Mouse (Mus musculus) lung, embryonic 16.5 days (tissue): ENCODE data around the gene Hist1h2bf. TPM values are rescaled to one million over a fixed set of nuclear protein-coding genes. Genes with fewer than 3 reads are reported as not detected.
"Not testable (repeated sequence)": the region's sequence is repeated elsewhere in the genome, so short reads cannot be mapped to it uniquely, and the experiment has no call there.

Experiments used
- ATAC-seq: fragments of 200-750 bp; cut with Nextera tagmentation; 2 replicates; pipeline ENCODE4 v1.8.0; 2017; ENCODE audit warnings: low read depth, mild to moderate bottlenecking, moderate library complexity
- H3K27ac ChIP-seq: fragments of 300-500 bp; sonication (generic); 2 replicates; pipeline ENCODE4 v1.5.1; 2014; ENCODE audit warnings: mild to moderate bottlenecking, control low read depth, low read length
- H3K27me3 ChIP-seq: fragments of 300-500 bp; sonication (generic); 2 replicates; pipeline ENCODE4 v1.6.1; 2014; ENCODE audit warnings: low read depth, low read length, mixed read lengths; ENCODE audit not compliant: control insufficient read depth, insufficient read depth
- H3K36me3 ChIP-seq: fragments of 300-500 bp; sonication (generic); 2 replicates; pipeline ENCODE4 v1.6.1; 2014; ENCODE audit warnings: low read length; ENCODE audit not compliant: control insufficient read depth, insufficient read depth
- H3K4me1 ChIP-seq: fragments of 300-500 bp; sonication (generic); replicated peaks from 2 replicates; pipeline ENCODE4 v1.6.1; 2014; ENCODE audit warnings: low read length, mixed read lengths; ENCODE audit not compliant: control insufficient read depth, insufficient read depth
- H3K4me2 ChIP-seq: fragments of 300-500 bp; sonication (generic); 2 replicates; pipeline ENCODE4 v1.6.1; 2014; ENCODE audit warnings: low read depth, low read length, control low read depth
- H3K4me3 ChIP-seq: fragments of 300-500 bp; sonication (generic); 2 replicates; pipeline ENCODE4 v1.5.1; 2014; ENCODE audit warnings: mild to moderate bottlenecking, low read length, control low read depth
- H3K9ac ChIP-seq: fragments of 300-500 bp; sonication (generic); 2 replicates; pipeline ENCODE4 v1.6.1; 2014; ENCODE audit warnings: low read length, control low read depth
- H3K9me3 ChIP-seq: fragments of 300-500 bp; sonication (generic); 2 replicates; pipeline ENCODE4 v1.6.1; 2016; ENCODE audit warnings: low read length; ENCODE audit not compliant: control insufficient read depth
- WGBS: fragments of 180-500 bp; shearing (Covaris S2); extraction: QIAGEN DNeasy Blood & Tissue Kit; methylation state at CpG from one replicate; pipeline ENCODE4 v1.1.7; 2014; 5-methylcytosine and 5-hydroxymethylcytosine counted together
- polyA plus RNA-seq: library from polyadenylated mRNA; unstranded; fragments of >200 nt; fragmentation: Nextera tagmentation; extraction: Ambion mirVana; gene quantifications from 2 replicates; pipeline ENCODE4 v1.2.1, GENCODE M21; 2015

The Hist1h2bf gene
- polyA plus RNA-seq, 1 experiment from 2014 or later = 4.8 TPM

- WGBS = 6% methylated on average over 6 of the region's 6 CpGs
Measured at GRCm38 (mm10) chr13:23582219-23583056, 8.4 kb upstream of the Hist1h2bf start.

GRCm38 (mm10) chr13:23581408-23582218 is 7.6 kb upstream of the Hist1h2bf start, which contains the start of gene Hist1h4d:
Gene Hist1h4d (plus strand): TSS chr13:23581598.
- Histone ChIP-seq H3K4me1 (peaks cover 29% of the 10 kb centered on the region), H3K27ac (peak within 1 kb of the TSS; percentile 94), H3K9me3 (no peaks in the 10 kb centered on the region), H3K27me3 (no peaks in the 10 kb centered on the region), H3K4me3 (peak within 1 kb of the TSS; percentile 65), H3K36me3 (no peaks in the 10 kb centered on the region), H3K4me2 (peak within 1 kb of the TSS; percentile 86), H3K9ac (peak within 1 kb of the TSS; percentile 77)
- under 1% methylated on average over 41 of the region's 43 CpGs for WGBS
- ATAC-seq = peak; percentile 89

More at GRCm38 (mm10) chr13:23582219-23583056, 8.4 kb upstream of the Hist1h2bf start:
- Histone ChIP-seq H3K27me3 (no peaks in the 10 kb centered on the region), H3K36me3 (no peaks in the 10 kb centered on the region), H3K4me1 (peaks cover 26% of the 10 kb centered on the region), H3K9me3 (no peaks in the 10 kb centered on the region), H3K4me2 (peak overlapping the region; percentile 86), H3K27ac (peak overlapping the region; percentile 94), H3K4me3 (peak overlapping the region; percentile 65), H3K9ac (peak overlapping the region; percentile 77)
- ATAC-seq = no peak

- no peak overlapping the region for H3K27ac ChIP-seq
- no peak overlapping the region for H3K4me3 ChIP-seq
- peaks cover 17% of the 10 kb centered on the region for H3K4me1 ChIP-seq
- H3K27me3 ChIP-seq = no peaks in the 10 kb centered on the region
- H3K36me3 ChIP-seq = no peaks in the 10 kb centered on the region
- H3K9ac ChIP-seq = no peak overlapping the region
- no peak for ATAC-seq
- H3K4me2 ChIP-seq = no peak overlapping the region; the same call in 1 of the 2 replicates
- H3K9me3 ChIP-seq = no peaks in the 10 kb centered on the region
- WGBS = 79% methylated on average over 1 of the region's 1 CpGs
Measured at GRCm38 (mm10) chr13:23577835-23578234, 3.8 kb upstream of the Hist1h2bf start.

GRCm38 (mm10) chr13:23576906-23577639 is 3.1 kb upstream of the Hist1h2bf start:
- peaks cover 13% of the 10 kb centered on the region for H3K4me1 ChIP-seq
- H3K27ac ChIP-seq = peak overlapping the region; percentile 80
- no peaks in the 10 kb centered on the region for H3K36me3 ChIP-seq
- peak overlapping the region; percentile 58 for H3K4me3 ChIP-seq
- H3K9me3 ChIP-seq = no peaks in the 10 kb centered on the region
- H3K9ac ChIP-seq = peak overlapping the region; percentile 75
- 18% methylated on average over 6 of the region's 6 CpGs for WGBS
- H3K27me3 ChIP-seq = no peaks in the 10 kb centered on the region
- H3K4me2 ChIP-seq = peak overlapping the region; percentile 72
- no peak for ATAC-seq

GRCm38 (mm10) chr13:23576351-23576881 is 2.4 kb upstream of the Hist1h2bf start:
- H3K9ac ChIP-seq = peak overlapping the region; percentile 75
- peak overlapping the region; percentile 58 for H3K4me3 ChIP-seq
- H3K9me3 ChIP-seq = no peaks in the 10 kb centered on the region
- H3K27me3 ChIP-seq = no peaks in the 10 kb centered on the region
- H3K4me2 ChIP-seq = peak overlapping the region; percentile 72
- no peaks in the 10 kb centered on the region for H3K36me3 ChIP-seq
- H3K4me1 ChIP-seq = peaks cover 10% of the 10 kb centered on the region
- WGBS = 3% methylated on average over 7 of the region's 7 CpGs
- no peak for ATAC-seq
- peak overlapping the region; percentile 80 for H3K27ac ChIP-seq

- 1% methylated on average over 8 of the region's 40 CpGs for WGBS
- Histone ChIP-seq H3K9ac (peak overlapping the region; percentile 75), H3K4me2 (peak overlapping the region; percentile 72), H3K4me3 (peak overlapping the region; percentile 58), H3K27ac (peak overlapping the region; percentile 80)
- ATAC-seq, H3K4me1 ChIP-seq, H3K27me3 ChIP-seq, H3K9me3 ChIP-seq, H3K36me3 ChIP-seq: not testable (repeated sequence)
Measured at GRCm38 (mm10) chr13:23575864-23576313, 1.9 kb upstream of the Hist1h2bf start.

- H3K9ac ChIP-seq = peak within 1 kb of the TSS; percentile 75
- H3K27ac ChIP-seq = peak within 1 kb of the TSS; percentile 91
- no peaks in the 10 kb centered on the region for H3K9me3 ChIP-seq
- H3K4me1 ChIP-seq = peaks cover 6% of the 10 kb centered on the region; the same call in 1 of the 2 replicates
- peak within 1 kb of the TSS; percentile 58 for H3K4me3 ChIP-seq
- peak; percentile 55 for ATAC-seq
- H3K4me2 ChIP-seq = peak within 1 kb of the TSS; percentile 72
- no peaks in the 10 kb centered on the region for H3K36me3 ChIP-seq
- no peaks in the 10 kb centered on the region for H3K27me3 ChIP-seq
- under 1% methylated on average over 18 of the region's 18 CpGs for WGBS
Measured at GRCm38 (mm10) chr13:23575271-23575851, 1.4 kb upstream of the Hist1h2bf start, which contains the start of gene Hist1h3d. Gene Hist1h3d (plus strand): TSS chr13:23575763.

GRCm38 (mm10) chr13:23574546-23575170 is 662 bp upstream of the Hist1h2bf start:
- ATAC-seq = peak; percentile 0; the same call in 1 of the 2 replicates
- H3K36me3 ChIP-seq, H3K27me3 ChIP-seq, H3K4me1 ChIP-seq, H3K9me3 ChIP-seq: not testable (repeated sequence)
- peak overlapping the region; percentile 37 for H3K4me3 ChIP-seq
- H3K27ac ChIP-seq = peak overlapping the region; percentile 91
- peak overlapping the region; percentile 53; the same call in 1 of the 2 replicates for H3K9ac ChIP-seq
- WGBS = 2% methylated on average over 4 of the region's 39 CpGs
- H3K4me2 ChIP-seq = peak overlapping the region; percentile 55
